Mouse (Mus musculus): Measurements from ENCODE around the gene Efcab11.

Gene Efcab11

GRCm38 (mm10) chr12:99756213-99756612 lies 128.0 kb downstream of the Efcab11 start:
- DNase-seq (ENCODE audit: low read depth, low spot score): no peak

GRCm38 (mm10) chr12:99752986-99753385 lies 131.3 kb downstream of the Efcab11 start:
- no peak for DNase-seq (ENCODE audit: low read depth, low spot score)

- DNase-seq (ENCODE audit: low read depth, low spot score): no peak
These were observed 134.8 kb downstream of the Efcab11 start for GRCm38 (mm10) chr12:99749391-99749790.

- no peak for DNase-seq (ENCODE audit: low read depth, low spot score)
These were observed 142.6 kb downstream of the Efcab11 start for GRCm38 (mm10) chr12:99741631-99742030.

- no peak for DNase-seq (ENCODE audit: low read depth, low spot score)
These were observed 145.0 kb downstream of the Efcab11 start for GRCm38 (mm10) chr12:99739211-99739610.

GRCm38 (mm10) chr12:99738256-99738655 lies 146.0 kb downstream of the Efcab11 start:
- DNase-seq (ENCODE audit: low read depth, low spot score): no peak

- DNase-seq (ENCODE audit: low read depth, low spot score): no peak
These were observed 147.3 kb downstream of the Efcab11 start for GRCm38 (mm10) chr12:99736971-99737370.

GRCm38 (mm10) chr12:99735172-99735571 lies 149.1 kb downstream of the Efcab11 start:
- DNase-seq (ENCODE audit: low read depth, low spot score): no peak

- no peak for DNase-seq (ENCODE audit: low read depth, low spot score)
These were observed 160.0 kb downstream of the Efcab11 start for GRCm38 (mm10) chr12:99724206-99724605.

- DNase-seq (ENCODE audit: low read depth, low spot score): no peak
These were observed 160.4 kb downstream of the Efcab11 start for GRCm38 (mm10) chr12:99723791-99724190.

GRCm38 (mm10) chr12:99721318-99721717 lies 162.9 kb downstream of the Efcab11 start:
- DNase-seq (ENCODE audit: low read depth, low spot score): peak; percentile 64

GRCm38 (mm10) chr12:99719777-99720176 lies 164.5 kb downstream of the Efcab11 start:
- no peak for DNase-seq (ENCODE audit: low read depth, low spot score)

- no peak for DNase-seq (ENCODE audit: low read depth, low spot score)
These were observed 166.1 kb downstream of the Efcab11 start for GRCm38 (mm10) chr12:99718161-99718560.

- no peak for DNase-seq (ENCODE audit: low read depth, low spot score)
These were observed 168.1 kb downstream of the Efcab11 start for GRCm38 (mm10) chr12:99716038-99716610.

- no peak for DNase-seq (ENCODE audit: low read depth, low spot score)
These were observed 168.9 kb downstream of the Efcab11 start for GRCm38 (mm10) chr12:99715129-99716037.

GRCm38 (mm10) chr12:99712214-99712613 lies 172.0 kb downstream of the Efcab11 start:
- DNase-seq (ENCODE audit: low read depth, low spot score): no peak

- no peak for DNase-seq (ENCODE audit: low read depth, low spot score)
These were observed 182.0 kb downstream of the Efcab11 start for GRCm38 (mm10) chr12:99702248-99702647.

- DNase-seq (ENCODE audit: low read depth, low spot score): no peak
These were observed 183.9 kb downstream of the Efcab11 start for GRCm38 (mm10) chr12:99700380-99700779.

GRCm38 (mm10) chr12:99699379-99700023 lies 184.7 kb downstream of the Efcab11 start:
- no peak for DNase-seq (ENCODE audit: low read depth, low spot score)

- DNase-seq (ENCODE audit: low read depth, low spot score): no peak
These were observed 190.2 kb downstream of the Efcab11 start for GRCm38 (mm10) chr12:99694066-99694465.

GRCm38 (mm10) chr12:99686418-99686992 lies 197.7 kb downstream of the Efcab11 start:
- DNase-seq (ENCODE audit: low read depth, low spot score): no peak

GRCm38 (mm10) chr12:99685451-99686100 lies 198.7 kb downstream of the Efcab11 start:
- no peak for DNase-seq (ENCODE audit: low read depth, low spot score)

Data from A20 (cell line).